Mouse (Mus musculus): ENCODE measurements around the gene Zdhhc19.

DNA sequence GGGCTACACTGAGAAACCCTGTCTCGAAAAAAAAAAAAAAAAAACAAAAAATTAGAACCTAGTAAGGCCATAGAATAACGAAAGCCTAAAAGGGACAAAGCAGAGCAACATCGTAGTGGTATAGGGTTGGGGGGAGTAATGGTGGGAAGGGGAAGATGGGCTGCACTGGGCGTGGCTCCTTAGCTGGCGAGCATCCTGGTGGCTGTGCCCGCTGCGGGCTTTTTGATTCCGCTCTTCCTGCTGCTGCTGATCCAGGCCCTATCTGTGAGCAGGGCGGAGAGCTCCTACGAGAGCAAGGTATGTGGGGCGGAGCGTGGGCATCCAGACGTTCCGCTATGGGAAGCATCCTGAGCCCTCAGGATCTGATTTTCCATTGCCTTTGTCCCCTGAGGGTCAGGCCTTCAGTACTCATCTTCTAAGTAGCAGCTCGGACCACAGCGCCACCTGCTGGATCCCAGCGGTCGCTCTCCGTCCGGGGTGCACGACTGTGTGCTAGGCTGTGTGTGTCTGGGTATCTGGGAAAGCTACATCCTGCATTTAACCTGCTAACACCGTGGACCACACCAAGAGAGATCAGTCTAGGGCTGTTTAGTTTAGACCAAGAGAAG is 3.5 kb downstream of the Zdhhc19 start:
- TF ChIP-seq CTCF (IDR thresholded peaks at IDR 0.05) (peak; percentile 96), EP300 (IDR thresholded peaks at IDR 0.05) (no peak)
